Mouse (Mus musculus) MEL (cell line): Measurements from ENCODE around the gene Slc25a38. TPM values are rescaled to one million over a fixed set of nuclear protein-coding genes. Genes with fewer than 3 reads are reported as not detected.

Experiments used
- DNase-seq: peaks from one replicate; pipeline ENCODE4 v3.0.0; 2011; ENCODE audit warnings: low read depth, low spot score
- H3K27ac ChIP-seq: 2 replicates; pipeline ENCODE4 v1.5.1; 2012; ENCODE audit warnings: low read depth, mild to moderate bottlenecking, control low read depth, low read length, moderate library complexity; ENCODE audit not compliant: control insufficient read depth
- H3K27me3 ChIP-seq, 2 experiments: fragments of 150-350 bp in 1 of 2; sonication (generic) in 1 of 2; 2 replicates each; pipeline ENCODE4 v1.6.1; 2012; ENCODE audit warnings: low read length in 2 of 2, mild to moderate bottlenecking in 2 of 2, improper control_type of control experiment in 1 of 2, moderate library complexity in 1 of 2; ENCODE audit not compliant: insufficient read depth in 2 of 2, control insufficient read depth in 1 of 2
- H3K36me3 ChIP-seq, 2 experiments: 2 replicates each; pipeline ENCODE4 v1.6.1; 2012 to 2014; ENCODE audit warnings: low read length in 2 of 2, improper control_type of control experiment in 1 of 2, inconsistent platforms in 1 of 2, mild to moderate bottlenecking in 1 of 2; ENCODE audit not compliant: insufficient read depth in 2 of 2, control insufficient read depth in 1 of 2
- H3K4me1 ChIP-seq, 2 experiments: fragments of 150-350 bp in 1 of 2; sonication (generic) in 1 of 2; 2 replicates each; pipeline ENCODE4 v1.6.1; 2012; ENCODE audit warnings: low read length in 2 of 2, improper control_type of control experiment in 1 of 2, mild to moderate bottlenecking in 1 of 2; ENCODE audit not compliant: insufficient read depth in 2 of 2, control insufficient read depth in 1 of 2
- H3K4me3 ChIP-seq, 2 experiments: fragments of 150-350 bp in 1 of 2; sonication (generic) in 1 of 2; 2 replicates each; pipeline ENCODE4 v1.5.1; 2012; ENCODE audit warnings: low read depth in 2 of 2, low read length in 2 of 2, mild to moderate bottlenecking in 2 of 2, moderate library complexity in 2 of 2, control low read depth in 1 of 2, improper control_type of control experiment in 1 of 2; ENCODE audit not compliant: control insufficient read depth in 1 of 2, insufficient read depth in 1 of 2
- H3K79me2 ChIP-seq: 2 replicates; pipeline ENCODE4 v1.6.1; 2012; ENCODE audit warnings: mild to moderate bottlenecking, low read length, moderate library complexity; ENCODE audit not compliant: control insufficient read depth, poor library complexity, insufficient read depth
- H3K9ac ChIP-seq: 2 replicates; pipeline ENCODE4 v1.6.1; 2012; ENCODE audit warnings: low read depth, mild to moderate bottlenecking, control low read depth, low read length, moderate library complexity; ENCODE audit not compliant: control insufficient read depth, poor library complexity, severe bottlenecking
- H3K9me3 ChIP-seq: fragments of 150-350 bp; sonication (generic); replicated peaks from 2 replicates; pipeline ENCODE4 v1.6.1; 2012; ENCODE audit warnings: mild to moderate bottlenecking, low read length, improper control_type of control experiment, moderate library complexity; ENCODE audit not compliant: insufficient read depth
- CHD1 ChIP-seq: IDR thresholded peaks from 2 replicates; pipeline ENCODE4 v1.6.1; 2012; ENCODE audit warnings: low read depth, mild to moderate bottlenecking, inconsistent platforms, low read length, improper control_type of control experiment
- ETS1 ChIP-seq: IDR thresholded peaks from 2 replicates; pipeline ENCODE4 v1.6.1; 2012; ENCODE audit warnings: low read depth, mild to moderate bottlenecking, inconsistent platforms, low read length, improper control_type of control experiment, moderate library complexity
- GABPA ChIP-seq: IDR thresholded peaks from 2 replicates; pipeline ENCODE4 v1.6.1; 2012; ENCODE audit warnings: low read depth, mild to moderate bottlenecking, inconsistent platforms, low read length, improper control_type of control experiment, moderate library complexity
- GATA1 ChIP-seq: IDR thresholded peaks from 2 replicates; pipeline ENCODE4 v1.6.1; 2011; ENCODE audit warnings: low read depth, low read length, improper control_type of control experiment
- MAX ChIP-seq: IDR thresholded peaks from 2 replicates; pipeline ENCODE4 v1.6.1; 2011; ENCODE audit warnings: low read length, improper control_type of control experiment
- MEF2A ChIP-seq: IDR thresholded peaks from 2 replicates; pipeline ENCODE4 v1.6.1; 2014; ENCODE audit warnings: low read depth, mild to moderate bottlenecking, inconsistent platforms, low read length, improper control_type of control experiment; ENCODE audit not compliant: poor library complexity, insufficient replicate concordance, severe bottlenecking; ENCODE audit errors: extremely low read depth
- MXI1 ChIP-seq: IDR thresholded peaks from 2 replicates; pipeline ENCODE4 v1.6.1; 2011; ENCODE audit warnings: mild to moderate bottlenecking, low read depth, low read length, improper control_type of control experiment
- MYB ChIP-seq: IDR thresholded peaks from 2 replicates; pipeline ENCODE4 v1.6.1; 2011; ENCODE audit warnings: mild to moderate bottlenecking, low read depth, low read length, improper control_type of control experiment
- MYC ChIP-seq: IDR thresholded peaks from 2 replicates; pipeline ENCODE4 v1.6.1; 2011; ENCODE audit warnings: low read depth, mild to moderate bottlenecking, low read length, improper control_type of control experiment, moderate library complexity
- NRF1 ChIP-seq: IDR thresholded peaks from 2 replicates; pipeline ENCODE4 v1.6.1; 2014; ENCODE audit warnings: low read depth, mild to moderate bottlenecking, inconsistent platforms, low read length, improper control_type of control experiment, moderate library complexity; ENCODE audit not compliant: poor library complexity, insufficient read depth, severe bottlenecking
- POLR2A ChIP-seq, 2 experiments: IDR thresholded peaks; 2 replicates each; pipeline ENCODE4 v1.6.1; 2011 to 2012; ENCODE audit warnings: low read length in 2 of 2, mild to moderate bottlenecking in 2 of 2, control low read depth in 1 of 2, improper control_type of control experiment in 1 of 2, low read depth in 1 of 2, moderate library complexity in 1 of 2; ENCODE audit not compliant: control insufficient read depth in 1 of 2, insufficient read depth in 1 of 2, poor library complexity in 1 of 2
- POLR2AphosphoS2 ChIP-seq: IDR thresholded peaks from 2 replicates; pipeline ENCODE4 v1.6.1; 2011; ENCODE audit warnings: low read length, improper control_type of control experiment
- RAD21 ChIP-seq: IDR thresholded peaks from 2 replicates; pipeline ENCODE4 v1.6.1; 2011; ENCODE audit warnings: mild to moderate bottlenecking, low read depth, low read length, improper control_type of control experiment
- TAL1 ChIP-seq: IDR thresholded peaks from 2 replicates; pipeline ENCODE4 v1.6.1; 2012; ENCODE audit warnings: mild to moderate bottlenecking, inconsistent platforms, low read length, moderate library complexity, mixed read lengths
- TCF12 ChIP-seq: IDR thresholded peaks from 2 replicates; pipeline ENCODE4 v1.6.1; 2014; ENCODE audit warnings: low read depth, mild to moderate bottlenecking, inconsistent platforms, low read length, improper control_type of control experiment, moderate library complexity
- UBTF ChIP-seq: IDR thresholded peaks from 2 replicates; pipeline ENCODE4 v1.6.1; 2012; ENCODE audit warnings: low read depth, mild to moderate bottlenecking, inconsistent platforms, low read length, improper control_type of control experiment, moderate library complexity, borderline replicate concordance; ENCODE audit not compliant: insufficient read depth
- ZC3H11A ChIP-seq: IDR thresholded peaks from 2 replicates; pipeline ENCODE4 v1.6.1; 2012; ENCODE audit warnings: low read depth, mild to moderate bottlenecking, inconsistent platforms, low read length, improper control_type of control experiment
- ZNF384 ChIP-seq: IDR thresholded peaks from 2 replicates; pipeline ENCODE4 v1.6.1; 2012; ENCODE audit warnings: low read depth, mild to moderate bottlenecking, inconsistent platforms, low read length, improper control_type of control experiment
- polyA plus RNA-seq, 2 experiments: library from polyadenylated mRNA; stranded (reverse) in 1 of 2; unstranded in 1 of 2; fragments of >175 nt in 1 of 2; fragments of >200 nt in 1 of 2; gene quantifications; 2 replicates each; pipeline versions ENCODE4 v1.2.1 to v1.2.4; 2012; ENCODE audit warnings: low replicate concordance in 2 of 2, low read depth in 1 of 2; ENCODE audit not compliant: insufficient read length in 2 of 2, insufficient read depth in 1 of 2, missing spikeins in 1 of 2
- total RNA-seq: library from RNA; depleted of rRNA; stranded (reverse); fragments of 300-350 nt; gene quantifications from 2 replicates; pipeline ENCODE4 v1.2.3, GENCODE M21; 2012

Gene Slc25a38
- total and polyA plus RNA-seq, 3 experiments, result 81.3 to 87.6 TPM; not detected in 1

- no peak overlapping the region for H3K4me3 ChIP-seq
- DNase-seq, result no peak
- no peak overlapping the region for H3K9ac ChIP-seq
- no peaks in the 10 kb centered on the region for H3K36me3 ChIP-seq
- no peaks in the 10 kb centered on the region for H3K9me3 ChIP-seq
- TF ChIP-seq MYB (no peak), ZNF384 (no peak), MYC (no peak), TCF12 (no peak), POLR2AphosphoS2 (no peak), RAD21 (no peak), CHD1 (no peak), GABPA (no peak), ZC3H11A (no peak), MEF2A (no peak), TAL1 (no peak), UBTF (no peak), ETS1 (no peak), GATA1 (no peak), MAX (no peak)
- H3K4me1 ChIP-seq, result no peaks in the 10 kb centered on the region
- no peaks in the 10 kb centered on the region; a peak in 1 of 4 replicates for H3K27me3 ChIP-seq
- no peak overlapping the region for H3K27ac ChIP-seq
- H3K79me2 ChIP-seq, result no peaks in the 10 kb centered on the region
Observed at GRCm38 (mm10) chr9:120064317-120064716, 45.9 kb upstream of the Slc25a38 start.

- Histone ChIP-seq H3K4me3 (no peak overlapping the region), H3K4me1 (no peaks in the 10 kb centered on the region), H3K27ac (no peak overlapping the region), H3K27me3 (no peaks in the 10 kb centered on the region; a peak in 1 of 4 replicates), H3K79me2 (no peaks in the 10 kb centered on the region), H3K9me3 (no peaks in the 10 kb centered on the region), H3K9ac (no peak overlapping the region), H3K36me3 (no peaks in the 10 kb centered on the region)
- DNase-seq, result no peak
- no peak for TF ChIP-seq ZC3H11A
- TF ChIP-seq POLR2A (IDR thresholded peaks at IDR 0.05; ENCODE audit: control insufficient read depth in 1 of 2, insufficient read depth in 1 of 2, low read depth in 1 of 2, low read length in 2 of 2, poor library complexity in 1 of 2), result no peak
- no peak for TF ChIP-seq MXI1
- TF ChIP-seq NRF1, result no peak
Observed at GRCm38 (mm10) chr9:120067609-120068008, 42.6 kb upstream of the Slc25a38 start.
